Mouse (Mus musculus) urinary bladder, adult 2 months (tissue): ENCODE measurements around the gene Bahd1. TPM values are rescaled to one million over a fixed set of nuclear protein-coding genes. Genes with fewer than 3 reads are reported as not detected.

Experiments used
- DNase-seq: peaks from one replicate; pipeline ENCODE4 v3.0.0; 2022; ENCODE audit warnings: low spot score
- polyA plus RNA-seq: library from polyadenylated mRNA; depleted of rRNA; stranded (reverse); fragments of >200 nt; gene quantifications from 2 replicates; pipeline ENCODE4 v1.2.3, GENCODE M21; 2012

Bahd1 gene
- polyA plus RNA-seq, 1 experiment, result 10.2 TPM

DNA sequence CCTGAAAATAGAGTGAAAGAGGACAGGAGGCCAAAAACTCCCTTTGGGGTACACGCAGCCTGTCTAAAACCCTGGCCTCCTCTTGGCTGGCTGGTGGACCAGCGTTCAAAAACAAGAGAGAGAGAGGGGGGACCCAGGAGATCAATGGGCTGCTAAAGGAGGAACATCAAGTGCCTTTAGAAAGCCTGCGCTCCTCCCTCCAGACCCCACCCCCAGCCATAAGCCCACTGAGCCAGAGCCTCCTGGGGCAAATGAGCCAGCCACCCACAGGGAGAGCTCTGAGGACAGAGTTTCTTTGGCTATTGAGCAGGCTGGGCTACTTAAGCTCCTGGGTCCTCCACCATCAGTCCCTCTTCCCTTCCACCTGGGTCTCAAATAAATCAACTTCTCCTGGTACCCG, 1.4 kb upstream of the Bahd1 start:
- DNase-seq, result no peak

GRCm38 (mm10) chr2:118899306-118899705, 871 bp upstream of the Bahd1 start:
- no peak for DNase-seq

GRCm38 (mm10) chr2:118900826-118901140, 606 bp downstream of the Bahd1 start:
- DNase-seq, result no peak

- peak; percentile 98 for DNase-seq
These were observed 1.2 kb downstream of the Bahd1 start for GRCm38 (mm10) chr2:118901175-118902031.

GRCm38 (mm10) chr2:118902051-118903025, 2.2 kb downstream of the Bahd1 start:
- peak; percentile 63 for DNase-seq

DNA sequence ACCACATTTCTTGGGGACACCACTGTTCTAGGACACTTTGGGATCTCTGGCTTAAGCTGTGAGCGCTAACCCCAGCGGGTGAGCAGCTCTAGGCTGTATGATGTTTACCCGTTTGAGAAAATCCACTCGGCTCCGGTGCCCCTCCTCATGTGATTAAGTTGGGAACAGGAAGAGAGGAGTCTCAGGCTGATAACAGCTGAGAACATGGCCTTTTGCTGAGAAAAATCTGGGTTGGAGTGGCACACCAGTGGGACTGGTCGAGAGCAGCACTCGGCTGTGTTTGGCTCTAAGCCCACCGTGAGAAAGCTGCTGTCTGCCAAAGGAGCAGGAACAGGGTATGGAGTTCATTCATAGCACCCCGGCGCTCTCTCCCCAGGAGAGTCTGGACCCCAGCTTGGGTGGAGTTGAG, 3.2 kb downstream of the Bahd1 start:
- no peak for DNase-seq

- DNase-seq, result no peak
These were observed 5.4 kb downstream of the Bahd1 start for GRCm38 (mm10) chr2:118905433-118906117.

DNA sequence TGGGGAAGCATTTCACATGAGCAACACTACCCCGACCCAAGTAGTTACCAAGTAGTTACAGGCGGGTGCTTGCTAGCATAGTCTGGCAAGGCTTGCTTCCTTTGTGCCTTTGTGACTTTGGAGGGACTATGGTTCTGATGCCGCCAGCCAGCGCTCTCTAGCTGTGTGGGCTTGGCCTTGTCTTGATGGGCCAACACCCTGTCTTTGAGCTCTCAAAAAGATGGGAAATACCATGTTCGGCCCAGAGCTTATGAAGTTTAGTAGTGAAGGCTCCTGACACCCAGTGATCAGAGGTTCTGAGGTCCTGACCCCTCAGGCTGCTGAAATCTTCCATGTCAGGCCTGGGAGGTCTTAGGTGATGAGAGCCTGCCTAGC, 5.9 kb downstream of the Bahd1 start:
- DNase-seq, result no peak

GRCm38 (mm10) chr2:118907781-118908180, 7.6 kb downstream of the Bahd1 start:
- DNase-seq, result no peak

DNA sequence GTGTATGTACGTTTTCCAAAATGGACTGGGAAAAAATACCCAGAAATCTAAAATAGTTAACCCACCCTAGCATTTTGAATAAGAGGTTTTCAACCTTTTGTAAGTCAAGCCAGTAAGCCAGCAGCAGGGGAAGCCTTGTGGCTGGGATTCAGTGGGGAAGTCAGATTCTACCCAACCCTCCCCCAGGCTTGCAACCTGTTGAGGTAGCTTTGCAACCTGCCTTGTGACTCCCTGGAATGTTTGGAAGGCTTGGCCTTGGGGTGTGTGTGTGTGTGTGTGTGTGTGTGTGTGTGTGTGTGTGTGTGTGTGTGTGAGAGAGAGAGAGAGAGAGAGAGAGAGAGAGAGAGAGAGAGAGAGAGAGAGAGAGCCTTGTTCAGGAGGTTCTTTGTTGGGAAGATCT, 9.0 kb downstream of the Bahd1 start:
- DNase-seq, result no peak

DNA sequence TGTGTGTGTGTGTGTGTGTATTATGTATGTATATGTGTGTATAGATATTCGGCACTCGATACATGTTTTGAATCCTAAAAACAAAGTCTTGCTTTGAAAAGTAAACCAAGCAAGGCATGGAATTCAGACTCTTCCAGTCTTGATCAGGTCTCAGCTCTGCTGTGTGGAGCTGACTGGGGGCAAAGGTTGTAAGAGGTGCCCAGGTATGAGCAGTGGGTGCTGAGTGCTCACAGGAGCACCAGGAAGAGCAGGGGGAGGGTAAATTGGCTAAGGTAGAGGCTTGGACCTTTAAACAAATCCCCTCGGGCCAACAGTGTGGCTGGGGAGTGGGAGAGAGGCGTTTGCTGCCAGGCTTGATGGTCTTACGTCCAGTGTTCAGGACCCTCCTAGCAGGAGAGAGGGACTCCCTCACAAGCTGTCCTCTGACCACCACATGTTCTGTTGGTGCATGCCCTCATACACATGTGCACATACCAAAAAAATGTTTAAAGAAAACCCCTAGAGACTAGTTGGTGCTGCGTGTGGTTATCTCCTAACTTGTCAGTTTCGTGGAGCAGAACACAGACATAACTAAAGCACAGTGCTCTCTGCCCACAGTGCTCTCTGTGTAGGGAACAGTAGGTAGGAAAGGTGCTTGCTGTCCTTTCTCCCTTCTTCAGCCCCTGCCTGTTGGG, 10.6 kb downstream of the Bahd1 start:
- no peak for DNase-seq

DNA sequence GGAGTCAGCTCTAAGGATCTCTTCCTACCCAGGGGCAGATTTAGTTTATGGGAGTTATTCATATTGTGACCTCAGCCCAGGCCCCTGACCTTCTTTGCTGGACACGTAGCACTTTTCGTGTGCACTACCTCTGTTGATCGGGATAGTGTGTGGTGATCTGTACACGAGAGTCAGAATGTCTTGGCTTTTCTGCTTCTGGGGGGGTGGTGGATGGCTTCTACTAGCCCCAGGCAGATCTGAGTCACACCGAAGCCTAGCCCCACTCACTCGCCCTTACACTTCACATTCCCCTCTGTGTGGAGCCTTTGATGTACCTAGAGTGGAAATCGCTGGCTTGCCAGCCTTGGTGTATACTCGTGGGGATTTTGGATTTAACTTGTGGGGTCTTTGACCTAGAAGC, 12.5 kb downstream of the Bahd1 start:
- DNase-seq, result no peak

DNA sequence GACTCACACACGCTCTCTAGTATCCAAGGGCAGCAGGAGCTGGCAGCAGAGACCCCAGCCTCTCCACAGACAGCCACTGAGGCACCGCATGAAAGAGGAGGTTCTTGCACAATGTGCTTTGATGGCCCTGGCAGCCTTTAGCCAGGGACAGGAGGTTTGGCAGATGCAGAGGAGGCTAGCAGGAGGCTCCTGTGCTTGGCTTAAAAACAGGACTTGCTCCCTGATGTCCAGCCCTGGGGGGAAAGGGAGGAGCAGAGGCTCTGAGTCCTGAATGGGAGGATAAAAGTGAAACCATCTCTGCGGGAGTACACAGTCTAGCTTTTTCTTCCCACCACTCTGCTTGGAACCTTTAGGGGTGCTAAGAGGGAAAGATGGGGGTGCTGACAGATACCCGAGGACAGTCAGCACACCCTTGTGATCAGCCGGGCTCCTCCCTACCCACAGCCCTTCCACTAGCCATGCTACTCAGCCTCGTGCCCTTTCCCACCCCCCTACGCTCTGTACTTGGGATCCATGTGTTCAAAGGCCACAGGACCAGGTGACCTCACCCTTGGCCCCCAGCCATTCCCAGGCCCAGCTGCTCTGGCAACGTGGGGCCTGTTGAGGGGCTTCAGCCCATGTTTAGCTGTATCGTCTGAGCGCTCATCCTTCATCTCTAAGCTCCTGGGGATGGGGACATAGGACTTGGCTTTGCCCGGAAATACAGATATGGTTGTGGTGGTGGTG, 13.5 kb downstream of the Bahd1 start:
- no peak for DNase-seq

- no peak for DNase-seq
These were observed 14.5 kb downstream of the Bahd1 start for GRCm38 (mm10) chr2:118914685-118915084.

DNA sequence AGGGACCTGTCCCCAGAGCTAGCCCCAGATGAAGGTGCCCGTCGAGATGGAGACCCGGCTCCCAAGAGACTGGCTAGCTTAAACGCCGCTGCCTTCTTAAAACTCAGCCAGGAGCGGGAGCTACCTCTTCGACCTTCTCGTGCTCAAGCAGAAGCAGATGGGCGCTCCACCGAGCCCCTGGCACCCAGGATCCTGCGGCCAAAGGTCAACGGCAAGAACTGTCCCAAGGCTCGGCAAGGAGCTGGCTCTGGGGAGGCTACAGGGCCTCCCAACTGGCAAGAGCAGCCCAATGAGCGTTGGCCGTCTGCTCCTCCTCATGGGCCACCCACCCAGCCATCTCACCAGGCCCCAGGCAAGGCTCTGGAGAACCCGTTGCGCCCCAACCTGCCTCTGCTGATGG, 16.3 kb downstream of the Bahd1 start:
- DNase-seq, result no peak

DNA sequence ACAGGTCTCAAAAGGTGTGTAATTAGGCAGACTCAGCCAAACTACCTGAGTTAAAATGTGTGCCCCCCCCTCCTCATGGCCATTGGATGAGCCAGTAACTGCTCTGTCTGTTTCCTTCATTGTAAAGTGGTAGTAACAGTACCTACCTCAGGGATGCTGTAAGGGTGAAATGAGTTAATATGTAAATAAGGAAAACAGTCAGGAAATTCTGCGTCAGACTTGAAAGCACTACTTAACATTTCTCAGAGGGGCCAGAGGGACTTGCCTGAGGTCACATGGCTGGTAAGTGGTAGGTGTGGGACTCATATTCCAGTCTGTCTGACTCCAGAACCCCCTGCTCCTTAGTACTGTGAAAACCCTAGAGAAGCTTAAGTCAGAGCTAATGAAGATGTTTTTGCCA, 18.4 kb downstream of the Bahd1 start:
- no peak for DNase-seq

- DNase-seq, result no peak
These were observed 20.3 kb downstream of the Bahd1 start for GRCm38 (mm10) chr2:118920428-118920827.

DNA sequence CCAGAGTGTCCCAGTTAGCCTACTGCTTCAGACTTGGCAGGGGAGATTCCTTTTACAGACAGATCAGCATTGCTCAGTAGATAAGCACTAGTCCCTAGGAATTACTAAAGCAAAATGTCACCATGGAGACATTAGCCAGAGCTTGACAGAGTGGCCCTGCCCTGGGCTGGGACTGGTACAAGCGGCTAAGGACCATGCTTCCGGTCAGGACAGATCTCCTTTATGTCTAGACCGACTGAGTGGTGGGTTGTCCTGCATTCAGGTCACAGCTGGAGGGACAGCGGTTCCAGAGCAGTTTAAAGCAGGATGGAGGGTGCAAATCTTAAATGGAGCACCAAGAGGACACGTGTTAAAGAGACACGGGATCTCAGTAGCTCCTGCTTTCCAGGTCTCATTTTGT, 25.8 kb downstream of the Bahd1 start:
- DNase-seq, result no peak

DNA sequence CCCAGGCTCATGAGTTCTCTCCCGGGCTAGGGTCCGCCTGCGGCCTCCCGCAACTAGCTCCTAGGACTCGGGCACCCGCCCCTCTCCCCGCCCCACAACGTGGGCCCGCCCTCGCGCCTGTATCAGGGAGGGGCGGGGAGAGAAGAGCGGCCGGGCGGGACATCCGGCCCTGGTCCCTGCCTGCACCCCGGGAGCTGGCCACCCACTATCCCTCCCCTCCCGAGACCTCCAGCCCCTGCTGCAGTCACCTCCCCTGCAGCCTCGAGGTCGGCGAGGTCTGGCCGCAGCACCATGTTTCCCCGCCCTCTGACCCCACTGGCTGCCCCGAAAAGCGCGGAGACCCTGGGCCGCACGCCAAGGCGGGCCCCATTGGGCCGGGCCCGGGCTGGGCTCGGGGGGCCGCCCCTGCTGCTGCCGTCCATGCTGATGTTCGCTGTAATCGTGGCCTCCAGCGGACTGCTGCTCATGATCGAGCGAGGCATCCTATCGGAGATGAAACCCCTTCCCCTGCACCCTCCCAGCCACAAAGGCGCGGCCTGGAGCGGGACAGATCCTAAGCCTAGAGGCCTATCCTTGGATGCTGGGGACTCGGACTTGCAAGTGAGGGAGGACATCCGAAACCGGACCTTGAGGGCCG, 26.3 kb downstream of the Bahd1 start, which contains the start of gene Chst14:
Chst14 (plus strand) TSS at position 136 of the 637 bp plus-strand sequence.
- DNase-seq, result peak; percentile 62

DNA sequence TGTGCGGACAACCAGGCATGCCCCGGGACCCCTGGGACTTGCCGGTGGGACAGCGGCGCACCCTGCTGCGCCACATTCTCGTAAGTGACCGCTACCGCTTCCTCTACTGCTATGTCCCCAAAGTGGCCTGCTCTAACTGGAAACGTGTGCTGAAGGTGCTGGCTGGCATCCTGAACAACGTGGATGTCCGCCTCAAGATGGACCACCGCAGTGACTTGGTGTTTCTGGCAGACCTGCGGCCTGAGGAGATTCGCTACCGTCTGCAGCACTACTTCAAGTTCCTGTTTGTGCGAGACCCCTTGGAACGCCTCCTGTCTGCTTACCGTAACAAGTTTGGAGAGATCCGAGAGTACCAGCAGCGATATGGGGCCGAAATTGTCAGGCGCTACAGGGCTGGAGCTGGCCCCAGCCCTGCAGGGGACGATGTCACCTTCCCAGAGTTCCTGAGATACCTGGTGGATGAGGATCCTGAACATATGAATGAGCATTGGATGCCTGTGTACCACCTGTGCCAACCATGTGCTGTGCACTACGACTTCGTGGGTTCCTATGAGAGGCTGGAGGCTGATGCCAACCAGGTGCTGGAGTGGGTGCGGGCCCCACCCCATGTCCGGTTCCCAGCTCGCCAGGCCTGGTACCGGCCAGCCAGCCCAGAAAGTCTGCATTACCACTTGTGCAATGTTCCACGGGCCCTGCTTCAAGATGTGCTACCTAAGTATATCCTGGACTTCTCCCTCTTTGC, 27.0 kb downstream of the Bahd1 start:
- DNase-seq, result no peak
